Mouse (Mus musculus): Measurements from ENCODE around the gene Map3k15. TPM values are rescaled to one million over a fixed set of nuclear protein-coding genes. Genes with fewer than 3 reads are reported as not detected.

Gene Map3k15
- polyA plus RNA-seq, 1 experiment from 2014 or later, result 0.15 TPM

DNA sequence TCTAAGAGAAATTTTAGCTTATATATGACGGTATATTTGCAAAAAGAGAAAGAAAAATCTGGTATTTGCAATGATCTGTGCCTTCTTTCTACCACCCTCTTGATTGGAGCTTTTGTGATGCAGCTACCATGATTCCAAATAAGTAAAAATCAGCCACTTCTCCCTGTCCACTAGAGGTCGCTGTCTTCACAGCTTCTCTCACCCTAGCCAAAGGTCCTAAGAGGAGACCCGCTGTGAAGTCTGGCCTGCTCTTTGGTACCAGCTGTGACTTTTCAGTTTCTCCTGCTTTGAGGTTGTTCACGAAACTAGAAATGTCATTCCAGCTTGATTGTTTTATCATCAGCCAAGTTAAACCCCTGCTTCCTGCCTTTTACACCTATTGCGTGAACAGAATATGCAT is 14.5 kb upstream of the Map3k15 start:
- ATAC-seq, result no peak
- no peak overlapping the region for H3K27ac ChIP-seq
- WGBS, result 30% methylated on average over 5 of the region's 5 CpGs

GRCm38 (mm10) chrX:159976243-159976642 is 12.0 kb upstream of the Map3k15 start:
- Histone ChIP-seq H3K4me1 (no peaks in the 10 kb centered on the region), H3K27me3 (no peaks in the 10 kb centered on the region; the same call in 1 of the 2 replicates), H3K36me3 (ENCODE audit: poor library complexity, severe bottlenecking) (no peaks in the 10 kb centered on the region), H3K9ac (no peak overlapping the region), H3K4me2 (no peak overlapping the region), H3K27ac (no peak overlapping the region), H3K4me3 (no peak overlapping the region), H3K9me3 (replicated peaks) (no peaks in the 10 kb centered on the region)
- WGBS, result 62% methylated on average over 3 of the region's 3 CpGs
- ATAC-seq, result no peak

More for the DNA sequence above, 14.5 kb upstream of the Map3k15 start:
- H3K27me3 ChIP-seq, result no peaks in the 10 kb centered on the region; the same call in 1 of the 2 replicates
- no peak overlapping the region for H3K4me3 ChIP-seq
- H3K4me1 ChIP-seq, result no peaks in the 10 kb centered on the region
- no peak overlapping the region for H3K4me2 ChIP-seq
- no peak overlapping the region for H3K9ac ChIP-seq
- H3K9me3 ChIP-seq (replicated peaks), result no peaks in the 10 kb centered on the region
- H3K36me3 ChIP-seq (ENCODE audit: poor library complexity, severe bottlenecking), result no peaks in the 10 kb centered on the region

DNA sequence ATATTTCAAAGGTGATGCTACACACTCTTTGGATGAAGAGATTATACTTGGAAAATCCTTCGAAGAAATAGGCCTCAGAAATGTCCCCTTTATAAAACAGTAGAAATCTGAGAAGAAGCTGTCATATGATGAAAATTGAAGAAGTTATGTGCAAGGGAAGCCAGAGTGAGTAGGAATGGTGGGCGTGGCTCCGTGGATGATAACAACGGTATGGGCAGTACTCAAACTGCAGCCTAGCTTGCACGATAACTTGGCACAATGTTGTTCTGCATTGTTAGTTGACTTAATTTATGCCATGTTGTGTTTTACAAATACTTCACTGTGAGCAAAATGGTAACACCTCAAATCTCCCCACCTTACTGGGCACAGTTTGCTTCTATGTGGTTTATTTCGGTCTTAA is 7.6 kb downstream of the Map3k15 start:
- Histone ChIP-seq H3K4me2 (no peak overlapping the region), H3K4me1 (no peaks in the 10 kb centered on the region), H3K9ac (no peak overlapping the region), H3K27ac (no peak overlapping the region), H3K4me3 (no peak overlapping the region), H3K36me3 (ENCODE audit: poor library complexity, severe bottlenecking) (no peaks in the 10 kb centered on the region), H3K27me3 (no peaks in the 10 kb centered on the region), H3K9me3 (replicated peaks) (no peaks in the 10 kb centered on the region)
- ATAC-seq, result no peak
- 84% methylated on average over 6 of the region's 6 CpGs for WGBS

DNA sequence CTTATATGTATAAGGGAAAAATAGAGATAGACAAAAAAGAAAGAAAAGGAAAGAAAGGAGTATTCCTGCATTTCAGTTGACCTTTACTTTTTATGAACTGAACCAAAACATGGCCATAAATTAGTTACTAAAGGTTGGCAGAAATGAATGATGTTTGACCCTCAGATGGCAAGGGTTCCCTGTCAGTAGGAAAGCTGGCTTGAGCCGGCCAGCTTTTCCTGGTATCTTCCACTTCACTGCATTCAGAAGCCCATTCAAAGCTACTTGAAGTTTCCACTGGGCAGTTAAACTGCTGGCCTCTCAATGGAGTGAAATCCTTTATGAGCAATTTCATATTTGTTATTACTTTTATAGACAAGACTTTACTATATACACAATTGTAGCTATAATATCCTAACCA is 65.1 kb downstream of the Map3k15 start:
- no peaks in the 10 kb centered on the region for H3K27me3 ChIP-seq
- ATAC-seq, result no peak
- 43% methylated on average over 1 of the region's 1 CpGs for WGBS
- no peak overlapping the region for H3K9ac ChIP-seq
- no peaks in the 10 kb centered on the region for H3K36me3 ChIP-seq (ENCODE audit: poor library complexity, severe bottlenecking)
- no peaks in the 10 kb centered on the region for H3K4me1 ChIP-seq
- H3K4me2 ChIP-seq, result no peak overlapping the region
- H3K4me3 ChIP-seq, result no peak overlapping the region
- no peaks in the 10 kb centered on the region for H3K9me3 ChIP-seq (replicated peaks)
- H3K27ac ChIP-seq, result no peak overlapping the region

DNA sequence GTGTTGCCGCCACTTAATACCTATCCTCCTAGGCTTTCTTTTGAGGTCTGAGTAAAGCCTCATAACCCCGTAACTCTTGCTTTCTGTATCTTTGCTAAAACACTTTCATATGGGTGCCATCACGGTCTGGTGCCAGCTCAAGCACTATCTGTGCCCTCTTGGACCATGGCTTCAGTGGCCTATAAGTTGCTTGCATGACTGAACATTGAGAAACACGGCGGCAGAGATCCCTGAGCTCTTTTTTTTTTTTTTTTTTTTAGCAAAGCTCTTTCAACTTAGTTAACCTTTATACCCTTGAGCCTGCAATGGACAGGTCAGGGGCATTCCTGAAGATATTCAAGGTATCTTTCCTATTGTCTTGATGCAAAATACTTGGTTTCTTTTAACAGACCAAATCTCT is 66.4 kb downstream of the Map3k15 start:
- Histone ChIP-seq H3K4me1 (no peaks in the 10 kb centered on the region), H3K4me2 (no peak overlapping the region), H3K9ac (no peak overlapping the region), H3K27me3 (no peaks in the 10 kb centered on the region), H3K9me3 (replicated peaks) (no peaks in the 10 kb centered on the region), H3K36me3 (ENCODE audit: poor library complexity, severe bottlenecking) (no peaks in the 10 kb centered on the region), H3K27ac (no peak overlapping the region), H3K4me3 (no peak overlapping the region)
- no peak for ATAC-seq
- 72% methylated on average over 5 of the region's 5 CpGs for WGBS

DNA sequence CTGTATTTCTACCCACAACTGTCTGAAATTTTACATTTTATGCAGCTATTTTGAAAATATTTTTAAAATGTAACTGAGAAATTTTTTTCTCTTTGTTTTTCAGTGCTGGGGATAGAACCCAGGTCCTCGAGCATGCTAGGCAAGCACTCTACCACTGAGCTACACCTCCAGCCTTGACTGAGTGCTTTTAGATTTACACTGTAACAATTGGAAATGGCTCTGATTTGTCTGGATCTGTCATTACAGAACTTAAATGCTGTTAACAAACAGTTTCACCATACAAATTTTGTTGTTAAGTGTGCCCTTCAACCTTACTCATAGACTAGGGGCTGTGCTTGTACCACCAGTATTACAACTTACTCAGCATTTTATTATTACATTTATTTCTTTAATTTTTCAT is 103.7 kb downstream of the Map3k15 start:
- Histone ChIP-seq H3K4me1 (no peaks in the 10 kb centered on the region), H3K27ac (no peak overlapping the region), H3K36me3 (ENCODE audit: poor library complexity, severe bottlenecking) (no peaks in the 10 kb centered on the region), H3K4me3 (no peak overlapping the region), H3K27me3 (0 out of 2 replicates have a peak, but pooled peaks cover 2% of the 10 kb centered on the region), H3K4me2 (no peak overlapping the region), H3K9me3 (replicated peaks) (no peaks in the 10 kb centered on the region), H3K9ac (no peak overlapping the region)
- no peak for ATAC-seq
- WGBS, result 68% methylated on average over 1 of the region's 1 CpGs

GRCm38 (mm10) chrX:160107817-160108216 is 119.6 kb downstream of the Map3k15 start:
- Histone ChIP-seq H3K4me1 (no peaks in the 10 kb centered on the region), H3K27me3 (no peaks in the 10 kb centered on the region), H3K9me3 (replicated peaks) (no peaks in the 10 kb centered on the region), H3K27ac (no peak overlapping the region), H3K9ac (no peak overlapping the region), H3K4me2 (no peak overlapping the region), H3K4me3 (no peak overlapping the region), H3K36me3 (ENCODE audit: poor library complexity, severe bottlenecking) (no peaks in the 10 kb centered on the region)
- no peak for ATAC-seq
- 73% methylated on average over 4 of the region's 4 CpGs for WGBS

DNA sequence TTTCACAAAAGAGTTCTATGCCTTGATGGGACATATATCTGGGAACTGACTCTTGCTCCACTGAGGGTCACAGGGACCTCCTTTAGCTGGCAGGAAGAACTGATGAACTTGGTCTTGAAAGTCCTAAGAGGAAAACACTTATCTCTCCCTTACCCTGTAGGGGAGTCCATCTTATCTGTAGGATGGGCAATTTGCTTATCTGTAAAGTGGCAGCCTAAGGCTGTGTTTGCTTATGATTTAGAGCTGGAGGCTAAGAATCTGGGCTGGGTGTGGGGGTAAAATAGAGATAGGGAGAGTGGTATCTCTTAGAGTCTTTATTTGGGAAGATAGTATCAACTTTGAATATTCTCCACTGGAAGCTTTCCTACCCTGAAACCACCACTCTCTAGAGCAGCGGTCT is 125.5 kb downstream of the Map3k15 start:
- Histone ChIP-seq H3K4me2 (no peak overlapping the region), H3K9me3 (replicated peaks) (no peaks in the 10 kb centered on the region), H3K27ac (no peak overlapping the region), H3K4me3 (no peak overlapping the region), H3K27me3 (no peaks in the 10 kb centered on the region), H3K4me1 (no peaks in the 10 kb centered on the region), H3K9ac (no peak overlapping the region), H3K36me3 (ENCODE audit: poor library complexity, severe bottlenecking) (0 out of 2 replicates have a peak, but pooled peaks cover 3% of the 10 kb centered on the region)
- 89% methylated on average over 1 of the region's 1 CpGs for WGBS
- no peak for ATAC-seq

DNA sequence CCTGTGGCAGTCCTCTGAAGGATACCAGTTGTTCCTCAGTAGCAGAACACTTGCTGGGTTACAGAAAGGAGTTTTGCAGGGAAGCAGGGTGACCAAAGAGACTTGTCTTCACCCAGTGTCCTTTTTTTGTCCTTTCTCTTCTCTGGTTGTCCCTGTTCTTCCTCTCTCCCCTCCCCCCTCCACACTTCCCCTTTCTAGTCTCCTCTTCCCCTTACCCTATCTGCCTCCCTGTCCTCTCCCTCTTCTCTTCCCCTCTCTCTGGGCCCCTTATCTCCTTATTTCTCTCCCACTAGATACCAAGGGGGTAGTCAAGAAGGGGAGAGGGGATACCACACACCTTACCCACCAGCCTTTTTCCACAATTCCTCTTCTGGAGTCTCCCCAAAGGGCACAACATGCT is 127.8 kb downstream of the Map3k15 start:
- ATAC-seq, result no peak
- Histone ChIP-seq H3K27me3 (no peaks in the 10 kb centered on the region), H3K9me3 (replicated peaks) (no peaks in the 10 kb centered on the region), H3K4me2 (no peak overlapping the region), H3K9ac (no peak overlapping the region), H3K27ac (no peak overlapping the region), H3K4me3 (no peak overlapping the region), H3K4me1 (no peaks in the 10 kb centered on the region), H3K36me3 (ENCODE audit: poor library complexity, severe bottlenecking) (peaks cover 17% of the 10 kb centered on the region; the same call in 1 of the 2 replicates)

- Histone ChIP-seq H3K9ac (no peak overlapping the region), H3K27ac (no peak overlapping the region), H3K27me3 (no peaks in the 10 kb centered on the region), H3K36me3 (ENCODE audit: poor library complexity, severe bottlenecking) (peaks cover 19% of the 10 kb centered on the region; the same call in 1 of the 2 replicates), H3K4me3 (no peak overlapping the region), H3K4me2 (no peak overlapping the region), H3K4me1 (no peaks in the 10 kb centered on the region), H3K9me3 (replicated peaks) (no peaks in the 10 kb centered on the region)
- WGBS, result 84% methylated on average over 3 of the region's 3 CpGs
- peak; percentile 70 for ATAC-seq
These were observed 128.4 kb downstream of the Map3k15 start for GRCm38 (mm10) chrX:160116658-160117057.

GRCm38 (mm10) chrX:160134136-160134843 is 146.1 kb downstream of the Map3k15 start:
- Histone ChIP-seq H3K4me1 (peaks cover 14% of the 10 kb centered on the region), H3K36me3 (ENCODE audit: poor library complexity, severe bottlenecking) (peaks cover 14% of the 10 kb centered on the region; the same call in 1 of the 2 replicates), H3K27me3 (no peaks in the 10 kb centered on the region; the same call in 1 of the 2 replicates), H3K27ac (no peak overlapping the region), H3K4me2 (no peak overlapping the region), H3K9ac (no peak overlapping the region), H3K4me3 (no peak overlapping the region), H3K9me3 (replicated peaks) (no peaks in the 10 kb centered on the region)
- no peak for ATAC-seq
- 87% methylated on average over 11 of the region's 11 CpGs for WGBS

DNA sequence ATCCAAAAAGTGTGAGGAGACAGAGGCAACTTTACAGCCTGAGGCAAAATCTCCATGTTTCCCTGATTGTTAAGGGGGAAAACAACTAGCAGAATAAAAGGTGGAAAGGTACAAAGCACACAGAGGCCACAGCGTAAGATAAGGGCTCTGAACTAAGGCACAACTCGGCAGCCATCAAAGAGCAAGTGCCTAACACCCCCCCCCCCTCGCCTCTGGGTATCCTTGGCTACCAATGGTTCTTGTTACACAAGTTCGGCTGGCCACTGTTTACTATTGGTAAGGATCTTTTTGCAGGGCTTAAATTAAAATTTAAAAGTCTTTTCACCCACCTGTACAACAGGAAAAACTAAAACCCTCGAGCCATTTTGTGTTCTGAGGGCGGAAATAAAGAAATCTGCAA is 147.5 kb downstream of the Map3k15 start:
- Histone ChIP-seq H3K9ac (no peak overlapping the region), H3K4me3 (peak overlapping the region; percentile 17; the same call in 1 of the 2 replicates), H3K27me3 (no peaks in the 10 kb centered on the region; the same call in 1 of the 2 replicates), H3K36me3 (ENCODE audit: poor library complexity, severe bottlenecking) (peaks cover 7% of the 10 kb centered on the region; the same call in 1 of the 2 replicates), H3K4me1 (peaks cover 14% of the 10 kb centered on the region), H3K4me2 (peak overlapping the region; percentile 71), H3K9me3 (replicated peaks) (no peaks in the 10 kb centered on the region), H3K27ac (no peak overlapping the region)
- no peak for ATAC-seq
- WGBS, result 26% methylated on average over 6 of the region's 6 CpGs

- H3K9me3 ChIP-seq (replicated peaks), result no peaks in the 10 kb centered on the region
- 33% methylated on average over 5 of the region's 5 CpGs for WGBS
- H3K36me3 ChIP-seq (ENCODE audit: poor library complexity, severe bottlenecking), result peaks cover 7% of the 10 kb centered on the region; the same call in 1 of the 2 replicates
- ATAC-seq, result no peak
- no peak overlapping the region for H3K9ac ChIP-seq
- peaks cover 14% of the 10 kb centered on the region for H3K4me1 ChIP-seq
- peak overlapping the region; percentile 17 for H3K4me3 ChIP-seq
- H3K4me2 ChIP-seq, result peak overlapping the region; percentile 71
- no peak overlapping the region for H3K27ac ChIP-seq
- no peaks in the 10 kb centered on the region; the same call in 1 of the 2 replicates for H3K27me3 ChIP-seq
These were observed 147.9 kb downstream of the Map3k15 start for GRCm38 (mm10) chrX:160136153-160136552.

All from forebrain, embryonic 13.5 days (tissue).